Mouse (Mus musculus): ENCODE data around the gene 6430531B16Rik.

DNA sequence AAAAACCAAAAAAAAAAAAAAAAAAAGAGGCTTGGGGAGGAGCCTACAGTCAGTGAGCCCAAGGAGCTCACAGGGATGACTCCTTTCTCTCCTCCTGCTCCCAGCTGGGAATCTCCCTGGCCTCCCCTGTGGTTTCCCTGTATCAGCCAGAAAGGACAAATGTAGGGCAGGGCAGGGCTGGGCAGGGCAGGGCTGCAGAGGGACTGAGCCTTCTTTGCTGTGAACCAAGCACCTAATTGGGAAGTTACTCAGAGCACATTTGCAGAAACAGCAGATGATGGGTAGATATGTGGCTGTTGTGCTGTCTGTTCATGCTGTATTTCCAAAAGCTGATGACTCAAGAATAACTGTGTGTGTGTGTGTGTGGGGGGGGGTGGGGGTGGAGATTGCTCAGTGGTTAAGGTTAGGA lies 5.6 kb downstream of the 6430531B16Rik start:
- TF ChIP-seq CTCF (IDR thresholded peaks at IDR 0.05; ENCODE audit: control insufficient read depth, insufficient read depth, insufficient replicate concordance, low read depth, low read length) (no peak), POLR2A (IDR thresholded peaks at IDR 0.05; ENCODE audit: control insufficient read depth, low read depth, low read length) (no peak)
